Mouse (Mus musculus) liver, adult 2 months (tissue): ENCODE measurements around the gene Gm6657. TPM values are rescaled to one million over a fixed set of nuclear protein-coding genes. Genes with fewer than 3 reads are reported as not detected.
A peak's percentile ranks its signal among the peaks of the same experiment; 100 is the strongest.

ENCODE experiments used
- DNase-seq: peaks from one replicate; pipeline ENCODE4 v3.0.0-alpha.2; 2011; ENCODE audit warnings: low read depth, low spot score; ENCODE audit errors: extremely low read depth
- H3K27ac ChIP-seq: fragments of 200-500 bp; replicated peaks from 2 replicates; pipeline ENCODE4 v1.5.1; 2012; ENCODE audit warnings: low read depth, mild to moderate bottlenecking, control low read depth, inconsistent platforms, low read length; ENCODE audit not compliant: insufficient read depth
- H3K27me3 ChIP-seq: fragments of 200-500 bp; 2 replicates; pipeline ENCODE4 v1.6.1; 2012; ENCODE audit warnings: mild to moderate bottlenecking, moderate library complexity, low read length, inconsistent platforms; ENCODE audit not compliant: control insufficient read depth, insufficient read depth
- H3K36me3 ChIP-seq: fragments of 200-500 bp; 2 replicates; pipeline ENCODE4 v1.6.1; 2012; ENCODE audit warnings: low read length, inconsistent platforms; ENCODE audit not compliant: control insufficient read depth, insufficient read depth
- H3K4me1 ChIP-seq: fragments of 200-500 bp; 2 replicates; pipeline ENCODE4 v1.6.1; 2011; ENCODE audit warnings: low read length; ENCODE audit not compliant: control insufficient read depth, insufficient read depth
- H3K4me3 ChIP-seq: fragments of 200-500 bp; 2 replicates; pipeline ENCODE4 v1.5.1; 2011; ENCODE audit warnings: low read depth, mild to moderate bottlenecking, control low read depth, low read length, moderate library complexity; ENCODE audit not compliant: insufficient read depth
- H3K79me2 ChIP-seq: fragments of 200-500 bp; 2 replicates; pipeline ENCODE4 v1.6.1; 2012; ENCODE audit warnings: inconsistent platforms, mild to moderate bottlenecking, low read length, moderate library complexity; ENCODE audit not compliant: control insufficient read depth, insufficient read depth
- H3K9ac ChIP-seq: fragments of 200-500 bp; 2 replicates; pipeline ENCODE4 v1.6.1; 2012; ENCODE audit warnings: low read depth, mild to moderate bottlenecking, control low read depth, inconsistent platforms, low read length
- CTCF ChIP-seq: fragments of 200-500 bp; IDR thresholded peaks from 2 replicates; pipeline ENCODE4 v1.5.1; 2011; ENCODE audit warnings: low read depth, low read length, control low read depth
- POLR2A ChIP-seq: fragments of 200-500 bp; IDR thresholded peaks from 2 replicates; pipeline ENCODE4 v1.6.1; 2011; ENCODE audit warnings: low read length, control low read depth; ENCODE audit not compliant: insufficient read depth; ENCODE audit errors: extremely low read depth
- WGBS: fragments of 180-500 bp; shearing (Covaris S2); methylation state at CpG from one replicate; pipeline ENCODE4 v1.1.7; 2018; 5-methylcytosine and 5-hydroxymethylcytosine counted together
- polyA plus RNA-seq: library from polyadenylated mRNA; depleted of rRNA; stranded (reverse); fragments of >200 nt; gene quantifications from 2 replicates; pipeline ENCODE4 v1.2.3, GENCODE M21; 2012
- total RNA-seq: library from RNA; depleted of rRNA; stranded (reverse); fragments of >200 nt; gene quantifications from 2 replicates; pipeline ENCODE4 v1.2.3, GENCODE M21; 2014

Gm6657 gene
- total and polyA plus RNA-seq, 2 experiments: not detected

DNA sequence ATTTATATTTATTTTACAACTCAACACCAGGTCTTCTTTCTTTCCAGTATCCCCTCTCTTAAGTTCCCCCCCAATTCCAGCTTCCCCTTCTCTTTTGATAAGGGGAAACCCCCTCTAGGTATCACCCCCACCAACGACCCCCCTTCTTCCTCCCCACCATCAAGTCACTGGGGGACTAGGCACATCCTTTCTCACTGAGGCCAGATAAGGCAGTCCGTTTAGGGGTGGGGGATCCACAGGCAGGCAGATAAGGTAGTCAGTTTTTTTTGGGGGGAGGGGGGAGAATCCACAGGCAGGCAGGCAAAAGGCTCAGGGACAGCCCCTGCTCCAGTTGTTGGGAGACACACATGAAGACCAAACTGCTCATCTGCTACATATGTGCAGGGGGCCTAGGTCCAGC, 1.3 kb downstream of the Gm6657 start:
- no peaks in the 10 kb centered on the region for H3K27me3 ChIP-seq
- no peak for TF ChIP-seq POLR2A
- no peak for TF ChIP-seq CTCF
- H3K4me1 ChIP-seq: no peaks in the 10 kb centered on the region
- H3K27ac ChIP-seq: no peak overlapping the region
- 39% methylated on average over 2 of the region's 2 CpGs for WGBS
- H3K36me3 ChIP-seq: no peaks in the 10 kb centered on the region
- no peak overlapping the region for H3K4me3 ChIP-seq
- DNase-seq: no peak
- no peaks in the 10 kb centered on the region for H3K79me2 ChIP-seq
- H3K9ac ChIP-seq: no peak overlapping the region

DNA sequence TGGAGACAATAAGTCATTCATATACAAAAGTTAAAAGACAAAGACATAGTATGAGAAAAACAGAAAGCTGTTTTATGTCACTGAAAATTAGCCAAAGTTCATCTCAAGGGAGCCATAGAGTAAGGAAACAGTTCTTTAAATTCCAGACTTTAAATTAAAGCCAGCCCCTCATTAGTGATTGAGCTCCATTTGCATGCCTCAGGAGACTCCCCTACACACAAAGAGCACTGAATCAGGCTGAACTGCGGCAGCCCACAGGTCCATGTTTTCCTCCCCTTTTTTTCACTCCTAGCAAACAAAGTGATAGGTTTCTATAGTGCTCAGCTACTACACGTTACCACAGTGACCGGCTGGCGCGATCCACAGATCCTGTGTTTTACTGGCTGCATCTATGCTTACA, 9.6 kb downstream of the Gm6657 start:
- peaks cover 9% of the 10 kb centered on the region for H3K4me1 ChIP-seq
- H3K27ac ChIP-seq: no peak overlapping the region
- no peak for TF ChIP-seq POLR2A
- no peak for TF ChIP-seq CTCF
- H3K79me2 ChIP-seq: no peaks in the 10 kb centered on the region
- H3K4me3 ChIP-seq: no peak overlapping the region
- H3K36me3 ChIP-seq: no peaks in the 10 kb centered on the region
- no peak for DNase-seq
- 79% methylated on average over 5 of the region's 5 CpGs for WGBS
- H3K9ac ChIP-seq: no peak overlapping the region
- no peaks in the 10 kb centered on the region for H3K27me3 ChIP-seq

GRCm38 (mm10) chr12:78205915-78206570, 12.0 kb downstream of the Gm6657 start:
- peak overlapping the region; percentile 47; the same call in 1 of the 2 replicates for H3K4me3 ChIP-seq
- 1% methylated on average over 5 of the region's 5 CpGs for WGBS
- H3K27me3 ChIP-seq: no peaks in the 10 kb centered on the region
- peaks cover 16% of the 10 kb centered on the region for H3K4me1 ChIP-seq
- peak; percentile 100 for DNase-seq
- H3K27ac ChIP-seq: peak overlapping the region; percentile 93
- peak; percentile 32; the same call in 1 of the 2 replicates for TF ChIP-seq CTCF
- no peak for TF ChIP-seq POLR2A
- 0 out of 2 replicates have a peak, but pooled peaks cover 3% of the 10 kb centered on the region for H3K79me2 ChIP-seq
- no peaks in the 10 kb centered on the region for H3K36me3 ChIP-seq
- H3K9ac ChIP-seq: 0 out of 2 replicates have a peak overlapping the region, but pooled peaks have one; percentile 21

DNA sequence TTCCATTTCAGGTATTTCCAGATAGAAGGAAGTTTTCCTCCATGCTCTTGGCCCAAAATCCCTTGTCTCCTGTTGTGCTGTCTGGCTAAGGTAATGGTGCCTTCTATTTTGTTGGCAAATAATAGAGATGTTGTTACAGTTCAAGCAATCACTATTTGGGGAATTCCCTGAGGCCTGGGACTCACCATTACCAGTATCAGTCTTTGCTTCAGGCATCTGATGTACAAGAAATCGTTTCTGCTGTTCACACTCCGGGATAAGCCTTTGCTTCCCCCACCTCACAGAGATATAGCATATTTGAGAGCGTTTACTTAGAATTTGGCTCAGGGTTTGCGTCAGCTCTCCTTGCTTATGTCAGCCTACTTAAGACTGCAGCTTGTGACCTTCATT, 12.5 kb downstream of the Gm6657 start:
- Histone ChIP-seq H3K36me3 (no peaks in the 10 kb centered on the region), H3K27me3 (no peaks in the 10 kb centered on the region), H3K4me3 (no peak overlapping the region), H3K79me2 (0 out of 2 replicates have a peak, but pooled peaks cover 3% of the 10 kb centered on the region), H3K9ac (peak overlapping the region; percentile 61; the same call in 1 of the 2 replicates), H3K4me1 (peaks cover 16% of the 10 kb centered on the region), H3K27ac (peak overlapping the region; percentile 93)
- TF ChIP-seq POLR2A: no peak
- TF ChIP-seq CTCF: no peak
- WGBS: 63% methylated on average over 4 of the region's 4 CpGs
- no peak for DNase-seq

- peak; percentile 90 for DNase-seq
- WGBS: 30% methylated on average over 2 of the region's 2 CpGs
Measured at GRCm38 (mm10) chr12:78209856-78210255, 15.8 kb downstream of the Gm6657 start.

DNA sequence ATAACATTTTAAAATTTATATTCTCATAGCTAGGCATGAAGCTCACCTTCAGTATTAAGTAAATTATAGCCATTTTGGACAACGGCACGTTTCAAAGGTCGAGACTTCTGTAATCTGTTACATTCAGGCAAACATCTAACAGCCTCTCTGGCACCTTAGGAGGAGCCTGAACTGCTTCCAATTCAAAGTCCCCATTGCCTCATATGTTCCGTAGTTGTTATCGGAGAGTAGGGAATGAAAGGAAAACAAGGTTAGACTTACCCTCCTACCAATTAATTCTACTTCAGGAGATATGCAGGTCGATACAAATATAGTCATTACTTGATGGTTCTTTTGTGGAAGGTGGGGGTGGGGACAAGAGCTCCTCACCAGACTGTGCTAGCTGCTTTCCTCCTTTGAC, 21.4 kb downstream of the Gm6657 start:
- 24% methylated on average over 6 of the region's 6 CpGs for WGBS
- no peaks in the 10 kb centered on the region for H3K27me3 ChIP-seq
- H3K27ac ChIP-seq: peak overlapping the region; percentile 98
- peak overlapping the region; percentile 71; the same call in 1 of the 2 replicates for H3K9ac ChIP-seq
- no peaks in the 10 kb centered on the region for H3K36me3 ChIP-seq
- TF ChIP-seq CTCF: no peak
- TF ChIP-seq POLR2A: no peak
- H3K4me1 ChIP-seq: peaks cover 13% of the 10 kb centered on the region; the same call in 1 of the 2 replicates
- no peak overlapping the region for H3K4me3 ChIP-seq
- H3K79me2 ChIP-seq: no peaks in the 10 kb centered on the region
- peak; percentile 99 for DNase-seq

More at GRCm38 (mm10) chr12:78209856-78210255, 15.8 kb downstream of the Gm6657 start:
- no peaks in the 10 kb centered on the region for H3K36me3 ChIP-seq
- peaks cover 17% of the 10 kb centered on the region for H3K4me1 ChIP-seq
- H3K79me2 ChIP-seq: 0 out of 2 replicates have a peak, but pooled peaks cover 3% of the 10 kb centered on the region
- no peaks in the 10 kb centered on the region for H3K27me3 ChIP-seq
- TF ChIP-seq POLR2A: no peak
- no peak for TF ChIP-seq CTCF
- no peak overlapping the region for H3K4me3 ChIP-seq
- 0 out of 2 replicates have a peak overlapping the region, but pooled peaks have one; percentile 8 for H3K9ac ChIP-seq
- peak overlapping the region; percentile 87 for H3K27ac ChIP-seq
